Mouse (Mus musculus) adrenal gland (tissue): Measurements from ENCODE around the gene Med23.

Experiments used
- intact Hi-C: fragments of 180-260 bp; cut with DNase I; formaldehyde crosslinking; loops from one replicate; pipeline ENCODE4 v1.15.1; 2025

The Med23 gene

DNA sequence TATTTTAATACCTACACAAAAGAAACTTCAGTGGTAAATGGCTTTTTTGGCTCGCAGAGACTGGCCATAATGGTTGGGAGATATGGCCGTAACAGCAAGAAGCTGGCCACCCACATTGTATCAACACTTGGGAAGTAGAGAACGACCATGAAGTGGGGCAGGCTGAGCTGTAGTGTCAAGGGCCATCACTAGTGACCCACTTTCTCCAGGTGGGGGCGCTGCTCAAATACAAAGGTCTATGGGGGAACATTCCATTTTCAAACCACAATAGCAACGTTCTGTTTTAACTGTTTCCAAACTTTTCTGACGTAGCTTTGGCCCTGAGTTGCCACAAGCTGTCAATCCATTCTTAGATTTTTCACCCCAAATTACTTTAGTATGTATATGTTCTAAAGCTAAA is 5.4 kb upstream of the Med23 start:
- intact Hi-C loops = no loop called here

DNA sequence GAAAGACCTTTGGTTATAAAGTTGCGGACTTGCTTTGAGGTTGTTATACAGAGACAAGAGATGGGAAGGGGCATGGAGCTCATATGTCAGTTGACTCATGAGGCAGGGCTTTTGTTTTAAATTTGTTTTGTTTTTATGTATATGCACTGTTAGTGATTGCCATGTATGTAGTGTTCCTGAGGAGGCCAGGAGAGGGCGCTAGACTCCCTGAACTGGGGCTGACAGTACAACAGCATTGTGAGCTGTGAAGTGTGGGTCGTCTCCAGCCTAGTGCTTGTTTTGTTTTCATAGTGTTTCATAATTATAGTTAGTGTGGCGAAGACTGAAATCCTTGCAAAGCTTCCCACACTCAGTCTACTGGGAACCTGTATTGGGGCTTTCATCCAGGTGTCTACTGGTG is 3.8 kb downstream of the Med23 start:
- intact Hi-C loops = no loop called here

DNA sequence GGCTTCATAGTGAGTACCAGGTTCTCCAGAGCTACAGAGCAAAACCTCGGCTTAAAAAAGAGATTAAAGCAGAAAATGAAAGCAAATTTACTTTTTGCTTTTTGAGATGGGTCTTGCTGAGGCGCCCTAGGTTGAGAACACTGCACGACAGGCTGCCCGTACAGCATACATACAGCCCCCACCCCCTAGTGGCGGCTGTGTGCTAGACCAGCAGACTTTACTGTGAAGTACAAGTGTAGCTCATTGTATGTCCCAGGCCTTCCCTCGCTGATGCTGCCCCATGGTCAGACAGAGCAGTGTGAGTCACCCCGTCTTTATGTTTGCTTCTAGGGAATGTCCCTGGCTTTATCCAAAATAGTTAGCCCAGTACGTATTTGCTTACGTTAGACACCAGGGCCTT is 16.2 kb downstream of the Med23 start:
- intact Hi-C loops = no loop called here

DNA sequence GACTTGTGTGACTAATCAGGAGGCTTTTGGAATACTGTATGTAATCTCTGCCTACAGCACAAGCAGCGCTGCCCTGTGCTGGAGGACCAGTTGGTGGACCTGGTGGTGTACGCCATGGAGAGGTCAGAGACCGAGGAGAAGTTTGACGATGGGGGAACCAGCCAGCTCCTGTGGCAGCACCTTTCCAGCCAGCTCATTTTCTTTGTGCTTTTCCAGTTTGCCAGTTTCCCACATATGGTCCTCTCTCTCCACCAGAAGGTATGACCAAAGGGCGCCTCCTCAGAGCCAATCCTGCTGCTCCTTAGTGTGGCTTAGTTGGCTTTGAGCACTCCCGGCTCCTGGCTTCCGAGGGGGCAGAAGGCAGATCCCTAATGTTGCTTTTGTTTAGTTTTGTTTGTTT is 18.6 kb downstream of the Med23 start:
- intact Hi-C loops = no loop called here

DNA sequence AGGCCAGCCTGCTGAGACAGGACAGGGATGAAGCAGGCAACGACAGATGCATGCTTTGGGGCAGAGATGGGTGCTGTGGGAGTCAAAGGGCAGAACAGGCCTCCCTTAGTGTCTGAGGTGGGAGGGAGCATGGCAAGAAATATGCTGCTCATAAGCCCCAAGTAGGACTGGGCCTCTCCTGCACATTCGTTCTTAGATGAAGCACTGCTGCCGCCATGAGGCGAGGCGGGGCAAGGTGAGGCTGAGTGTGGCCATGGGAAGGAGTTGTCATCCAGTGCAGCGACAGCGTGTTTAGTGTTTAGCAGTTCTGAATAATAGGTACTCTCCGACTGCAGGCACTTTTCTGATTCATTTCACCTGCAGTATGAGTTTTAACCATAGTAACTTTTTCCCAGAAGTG is 26.1 kb downstream of the Med23 start:
- intact Hi-C loops = no loop called here

DNA sequence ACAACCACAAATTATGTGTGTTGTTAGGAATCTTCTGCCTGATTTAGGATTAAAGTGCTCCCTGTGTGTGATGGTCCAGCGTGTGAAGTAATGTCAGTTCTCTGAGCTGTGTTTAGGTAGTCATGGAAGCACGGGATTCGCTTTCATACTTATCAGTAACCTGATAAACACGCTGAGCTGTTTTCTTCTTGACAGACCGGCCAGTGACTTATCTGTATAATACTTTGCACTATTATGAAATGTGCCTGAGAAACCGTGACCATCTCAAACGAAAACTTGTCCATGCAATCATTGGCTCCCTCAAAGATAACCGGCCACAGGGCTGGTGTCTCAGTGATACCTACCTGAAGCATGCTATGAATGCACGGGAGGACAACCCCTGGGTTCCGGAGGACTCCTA is 35.8 kb downstream of the Med23 start:
- intact Hi-C loops = no loop called here

DNA sequence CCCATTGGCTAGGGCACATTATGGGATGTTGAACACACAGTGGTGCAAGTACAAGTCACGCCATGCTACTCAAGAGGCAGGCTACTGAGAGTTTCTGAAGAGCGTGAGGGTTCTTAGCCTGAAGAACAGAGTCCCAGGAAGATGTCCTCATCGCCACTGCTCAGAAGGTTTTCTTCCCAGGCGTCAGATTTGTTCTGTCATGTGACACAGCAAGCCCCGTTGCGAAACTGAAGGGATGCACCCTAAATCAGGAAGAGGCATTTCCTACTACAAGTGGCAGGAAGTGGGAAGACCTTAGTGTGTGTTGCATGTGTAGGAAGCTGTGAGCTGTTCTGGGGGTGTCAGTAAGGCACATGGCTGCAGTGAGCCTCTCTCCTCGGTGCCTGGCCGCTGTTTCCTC is 41.4 kb downstream of the Med23 start:
- intact Hi-C loops = no loop called here

DNA sequence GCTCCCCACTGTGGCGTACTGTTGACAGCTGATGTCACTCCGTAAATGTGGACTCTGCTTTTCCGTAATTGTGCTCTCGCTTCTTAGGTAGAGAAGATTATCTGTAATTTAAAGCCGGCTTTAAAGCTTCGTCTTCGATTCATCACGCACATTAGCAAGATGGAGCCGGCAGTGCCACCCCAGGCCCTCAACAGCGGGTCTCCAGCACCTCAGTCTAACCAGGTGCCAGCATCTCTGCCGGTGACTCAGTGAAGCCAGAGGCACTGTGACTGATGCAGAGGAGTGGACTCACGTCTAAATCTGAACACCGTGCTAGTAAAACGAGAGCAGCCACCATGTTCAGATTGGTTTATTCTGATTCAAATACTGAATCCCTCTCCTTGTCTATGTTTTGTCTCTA is 42.8 kb downstream of the Med23 start:
- intact Hi-C loops = no loop called here

DNA sequence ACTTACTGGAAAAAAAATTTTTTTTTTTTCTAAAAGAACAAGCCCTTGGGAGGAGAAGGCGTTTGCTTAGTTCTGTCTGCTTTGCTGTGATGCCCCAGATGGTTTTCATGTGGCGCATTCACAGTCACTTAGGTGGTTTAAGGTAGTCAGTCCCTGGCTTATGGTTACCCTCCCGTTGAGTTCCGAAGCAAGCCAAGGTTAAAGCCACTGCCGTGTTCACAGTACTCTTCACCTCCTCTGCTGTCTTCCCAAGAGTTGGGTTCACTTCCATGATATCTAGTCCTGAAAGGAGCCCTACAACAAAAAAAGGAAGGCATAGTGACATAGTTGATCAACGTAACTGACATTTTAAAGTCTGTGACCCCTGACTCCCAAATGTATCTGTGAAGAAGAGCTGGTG is 45.7 kb downstream of the Med23 start:
- intact Hi-C loops = no loop called here

DNA sequence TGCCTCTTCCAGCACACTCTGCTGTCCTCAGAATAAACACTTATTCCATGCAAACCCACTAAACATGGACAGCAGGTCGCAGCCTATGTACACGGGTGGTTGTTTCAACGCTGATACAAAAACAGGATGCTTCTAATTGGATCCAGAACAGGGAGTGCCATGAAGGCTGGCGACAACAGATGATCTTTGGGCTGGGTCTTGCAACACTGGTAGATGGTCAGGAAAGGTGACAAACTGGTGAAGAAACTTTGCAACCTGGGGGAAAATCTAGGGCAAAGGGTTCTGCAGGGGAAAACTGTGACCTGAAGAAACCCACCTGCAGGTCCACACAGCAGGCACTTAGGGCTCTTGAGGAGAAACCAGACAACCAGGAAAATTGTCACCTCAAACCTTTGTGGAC is 53.2 kb downstream of the Med23 start:
- intact Hi-C loops = no loop called here

DNA sequence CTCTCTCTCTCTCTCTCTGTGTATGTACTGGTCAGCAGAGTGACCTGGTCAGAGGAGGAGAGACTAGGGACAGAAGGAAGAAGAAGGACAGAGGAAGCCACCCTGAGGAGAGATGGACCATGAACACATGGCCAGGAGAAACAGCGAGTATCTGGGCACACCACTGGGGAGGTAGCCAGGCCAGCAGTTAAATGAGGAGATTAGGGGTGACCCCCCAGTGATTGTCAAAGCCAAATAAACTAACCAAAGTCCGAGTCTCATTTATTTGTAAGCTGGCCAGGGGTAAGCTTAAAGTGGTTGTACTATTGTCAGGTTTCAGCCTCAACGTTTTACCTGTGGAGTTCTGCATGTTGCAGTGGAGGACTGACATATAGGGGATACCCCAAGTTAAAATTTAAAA is 54.5 kb downstream of the Med23 start:
- intact Hi-C loops = no loop called here

DNA sequence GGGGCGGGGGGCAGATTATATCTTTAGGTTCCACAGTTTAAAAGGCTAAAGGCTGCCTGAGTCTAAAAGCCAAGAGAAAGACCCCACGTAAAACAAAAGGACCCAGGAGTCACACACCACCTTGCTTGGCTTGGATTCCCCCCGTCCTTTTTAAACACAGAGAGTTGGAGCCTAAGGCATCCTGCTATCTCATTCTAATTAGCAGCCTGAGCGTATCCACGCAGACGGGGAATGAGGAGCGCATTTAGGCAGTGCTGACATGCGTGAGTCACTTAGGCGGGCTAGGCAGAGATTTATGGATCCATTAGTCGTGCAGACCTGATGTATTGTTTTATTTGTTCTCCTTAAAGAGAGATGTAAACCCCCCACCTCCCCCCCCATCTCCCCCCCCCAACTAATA is 56.6 kb downstream of the Med23 start:
- intact Hi-C loops = no loop called here

DNA sequence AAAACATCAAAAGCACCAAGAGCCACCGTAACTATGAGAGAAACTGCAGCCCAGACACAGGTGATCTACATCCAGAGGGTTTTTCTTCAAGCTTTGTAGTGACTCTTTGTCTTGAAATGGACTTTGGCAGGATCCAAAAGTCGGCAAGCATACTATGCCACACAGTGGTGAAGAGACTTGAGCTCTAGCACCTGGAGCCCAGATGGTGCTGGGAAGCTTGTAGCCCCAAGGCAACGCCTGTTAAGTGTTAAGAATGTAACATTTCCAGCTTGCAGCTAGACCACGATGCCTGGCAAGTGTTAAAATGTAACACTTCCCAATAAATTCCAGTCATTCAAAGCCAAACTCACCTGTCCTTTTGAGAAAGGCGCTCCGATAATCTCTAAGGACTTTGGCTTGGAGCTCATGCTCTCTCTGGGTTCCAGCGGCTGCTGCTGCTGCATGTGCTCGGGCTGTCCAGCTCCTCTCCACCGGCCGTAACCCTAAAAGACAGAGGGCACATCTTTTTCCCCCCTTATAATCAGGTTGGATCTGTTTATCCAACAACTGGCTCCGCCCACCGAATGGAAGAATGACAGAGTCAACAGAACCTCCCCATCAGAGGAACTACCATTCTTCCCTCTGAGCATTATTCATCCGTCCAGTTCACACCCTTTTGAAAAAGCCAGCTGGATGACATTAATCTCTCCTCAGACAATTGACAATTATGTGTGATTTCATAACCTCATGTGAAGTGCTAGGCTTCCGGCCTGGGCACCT is 57.4 kb downstream of the Med23 start, which contains the start of gene Arg1:
TSS of gene Arg1 (minus strand) at position 523 of the 759 bp plus-strand sequence.
- intact Hi-C loops = no loop called here

DNA sequence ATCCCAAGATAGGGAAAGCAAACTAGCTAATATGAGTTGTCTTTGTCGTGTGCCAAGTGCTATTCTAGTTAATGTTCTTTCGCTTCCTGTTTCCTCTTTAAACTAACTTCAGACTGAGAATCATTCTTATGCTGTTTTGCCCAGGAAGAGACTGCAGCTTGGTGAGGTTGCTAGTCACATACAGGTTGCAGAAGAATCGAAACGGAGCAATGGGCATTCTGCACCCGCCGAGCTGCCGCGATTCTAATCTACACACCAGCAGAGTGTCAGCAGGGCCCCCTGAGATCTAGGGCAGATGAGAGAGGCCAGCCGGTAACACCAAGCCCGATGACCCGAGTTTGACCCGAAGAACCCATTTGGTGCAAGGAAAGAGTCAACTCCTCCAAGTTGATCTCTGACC is 58.3 kb downstream of the Med23 start:
- intact Hi-C loops = no loop called here

DNA sequence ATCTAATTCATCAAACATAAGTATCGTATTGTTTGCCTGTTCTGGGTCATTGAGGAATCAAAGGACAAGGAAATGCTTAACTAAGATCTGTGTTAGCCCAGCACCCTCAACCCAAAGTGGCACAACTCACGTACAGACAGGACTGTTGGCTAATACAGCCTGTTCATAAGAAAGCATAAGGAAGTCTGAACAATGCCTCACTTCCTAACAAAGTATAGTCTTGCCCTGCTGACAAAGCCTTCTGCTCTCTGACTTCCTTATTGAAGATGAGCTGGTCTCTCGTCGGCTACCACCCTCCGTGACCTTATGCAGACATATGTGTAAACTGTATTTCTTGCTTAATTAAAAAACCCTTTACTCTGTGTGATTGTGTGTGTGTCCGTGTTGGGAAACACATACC is 60.4 kb downstream of the Med23 start:
- intact Hi-C loops = no loop called here

DNA sequence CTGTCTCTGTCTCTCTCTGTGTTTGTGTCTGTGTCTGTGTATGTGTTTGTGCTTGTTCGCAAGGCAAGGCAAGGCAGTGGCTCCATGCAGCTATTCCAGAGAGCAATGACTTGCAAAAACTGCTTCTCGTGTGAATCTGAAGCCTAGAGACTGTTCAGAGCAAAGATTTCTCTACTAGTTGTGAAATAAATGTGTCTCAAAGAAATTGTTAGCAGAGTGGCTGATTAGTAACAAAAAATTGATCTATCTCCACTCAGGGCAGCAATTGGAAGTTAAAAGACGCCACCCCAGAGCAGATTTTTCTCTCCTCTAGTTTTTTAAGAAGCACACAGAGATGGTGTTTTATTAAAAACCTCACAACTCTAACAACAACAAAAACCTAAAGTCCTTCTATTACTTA is 78.1 kb downstream of the Med23 start:
- intact Hi-C loops = no loop called here

DNA sequence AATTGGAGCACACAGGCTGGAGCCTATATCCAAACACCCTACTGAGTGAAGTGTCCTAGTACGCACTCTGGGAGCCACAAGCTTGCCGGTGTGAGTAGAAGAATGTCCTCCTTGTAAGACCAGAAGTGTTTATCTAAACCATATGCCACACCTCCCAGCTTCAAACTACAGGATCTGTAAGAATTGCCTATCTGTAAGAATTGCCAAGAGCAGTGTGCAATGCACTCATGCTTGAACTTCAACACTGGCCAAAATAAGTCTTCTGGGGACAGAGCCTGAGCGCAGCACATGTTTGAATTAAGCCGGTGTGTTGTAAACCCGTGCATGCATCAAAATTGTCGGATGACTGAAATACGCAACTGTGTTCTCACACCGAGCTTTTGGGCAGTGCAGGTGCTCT is 78.5 kb downstream of the Med23 start:
- intact Hi-C loops = no loop called here

DNA sequence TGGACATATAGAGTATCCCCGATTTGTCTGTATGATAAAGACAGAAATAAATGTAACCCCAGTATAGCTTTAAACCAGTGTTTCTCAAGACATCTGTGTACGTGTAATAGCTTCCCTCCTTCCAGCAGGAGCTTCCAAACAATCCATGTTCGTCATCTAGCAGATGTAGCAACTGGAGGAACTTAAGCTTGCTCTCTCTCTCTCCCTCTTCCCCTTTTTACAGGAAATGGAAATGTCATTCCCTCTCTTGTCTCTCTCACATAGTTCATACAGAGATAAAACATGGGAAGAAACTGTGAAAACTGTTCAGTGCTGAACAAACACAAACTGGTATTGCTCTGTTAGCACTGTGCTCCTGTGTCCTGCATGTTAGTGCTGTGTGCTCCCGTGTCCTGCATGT is 80.4 kb downstream of the Med23 start:
- intact Hi-C loops = no loop called here

DNA sequence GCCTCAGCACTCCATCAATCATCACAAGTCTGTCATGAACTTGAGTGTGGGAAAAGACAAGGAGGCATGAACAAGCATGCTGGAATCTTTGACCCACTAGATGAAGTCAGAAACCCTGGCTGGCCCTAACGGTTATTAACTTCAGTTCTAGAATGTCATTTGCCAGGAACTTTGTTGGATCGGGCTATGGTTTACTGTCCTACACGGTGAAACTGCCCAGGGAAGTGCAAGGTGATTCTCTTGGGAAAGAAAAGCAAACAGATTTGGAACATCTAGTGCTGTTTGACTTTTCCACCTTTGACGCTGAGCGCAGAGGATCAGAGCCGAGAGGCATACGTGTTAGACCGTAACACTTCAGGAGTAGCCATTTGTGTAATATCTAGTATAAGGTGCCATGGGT is 81.8 kb downstream of the Med23 start:
- intact Hi-C loops = no loop called here

DNA sequence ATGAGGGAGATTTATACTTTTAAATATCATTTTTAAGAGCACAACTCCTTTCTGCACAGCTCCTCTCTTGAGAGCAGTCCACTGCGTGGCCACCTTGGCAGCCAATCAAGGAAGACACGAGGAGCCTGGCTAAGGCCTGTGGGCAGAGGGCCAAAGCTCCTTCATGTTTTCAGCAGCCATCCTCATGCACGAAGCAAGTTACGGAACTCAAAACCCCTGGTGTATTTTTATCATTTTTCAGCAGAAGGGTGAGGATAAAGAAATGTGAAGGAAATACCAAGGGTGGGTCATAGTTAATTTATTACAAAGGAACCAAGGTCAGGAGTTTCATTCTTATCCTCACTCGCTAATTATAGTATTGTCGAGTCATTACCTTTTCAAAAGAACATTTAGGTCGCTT is 82.8 kb downstream of the Med23 start:
- intact Hi-C loops = no loop called here

DNA sequence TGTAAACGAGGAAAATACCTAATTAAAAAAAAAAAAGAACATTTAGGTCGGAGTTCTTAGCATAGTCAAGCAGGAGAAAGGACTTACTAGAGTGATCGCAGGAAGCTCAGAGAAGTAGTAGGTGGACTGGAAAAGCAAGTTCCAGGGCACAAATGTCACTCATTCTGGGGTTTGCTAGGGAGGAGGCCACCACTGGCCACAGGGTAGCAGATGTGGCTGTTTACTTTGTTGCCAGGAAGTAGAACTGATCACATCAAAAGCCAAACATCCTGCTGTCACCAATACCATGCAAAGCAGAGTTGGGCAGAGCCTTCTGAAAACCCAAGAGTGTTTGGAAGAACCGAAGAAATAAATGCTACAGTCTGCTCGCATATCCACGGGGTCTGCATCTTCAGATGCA is 84.1 kb downstream of the Med23 start:
- intact Hi-C loops = no loop called here

DNA sequence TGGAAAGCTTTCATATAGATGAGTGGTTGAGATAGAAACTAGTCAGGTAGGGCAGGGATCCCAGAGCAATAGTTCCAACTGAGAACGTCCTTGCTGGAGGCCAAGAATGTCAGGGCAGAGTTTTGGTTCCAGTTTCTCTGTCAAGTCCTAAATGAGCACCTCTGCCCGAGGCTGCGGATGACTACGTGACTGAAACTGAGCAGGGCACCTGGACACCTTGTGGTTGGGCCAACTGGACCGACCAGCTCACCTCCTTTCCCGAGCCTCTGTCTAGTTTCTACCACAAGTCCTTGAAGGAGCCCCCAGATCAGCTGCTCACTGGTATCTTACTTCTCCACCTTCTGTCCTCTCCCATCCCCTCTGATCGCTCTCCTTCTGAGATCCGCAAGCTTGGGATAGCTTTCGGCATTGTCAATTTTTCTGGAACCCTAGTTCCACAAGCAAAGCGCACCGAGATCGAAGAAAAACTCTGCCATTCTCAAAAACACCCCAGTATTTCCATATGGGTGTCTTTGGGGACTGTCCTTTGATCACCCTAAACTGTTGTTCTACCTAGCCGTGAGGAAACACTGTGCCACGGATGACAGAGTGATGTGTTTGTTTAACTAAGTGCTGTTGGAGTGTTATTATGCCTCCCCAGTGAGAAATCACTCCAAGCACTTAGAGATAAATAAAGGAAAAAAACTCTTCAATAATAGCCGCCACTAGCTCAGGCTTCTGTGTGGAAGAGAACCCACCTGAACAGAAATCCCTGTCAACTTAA is 88.7 kb downstream of the Med23 start:
- intact Hi-C loops = no loop called here
